Mouse (Mus musculus) liver, embryonic 14.5 days (tissue): Measurements from ENCODE around the gene Mrap2. TPM values are rescaled to one million over a fixed set of nuclear protein-coding genes. Genes with fewer than 3 reads are reported as not detected.

Source experiments
- ATAC-seq: fragments of 200-750 bp; cut with Nextera tagmentation; 2 replicates; pipeline ENCODE4 v1.8.0; 2017; ENCODE audit warnings: moderate number of reproducible peaks, mild to moderate bottlenecking, moderate library complexity; ENCODE audit not compliant: insufficient read depth
- DNase-seq, 3 experiments: peaks; one replicate each; pipeline ENCODE4 v3.0.0-alpha.2; 2012 to 2013; ENCODE audit warnings: low read depth in 3 of 3, low spot score in 3 of 3
- H3K27ac ChIP-seq: fragments of 300-500 bp; sonication (generic); 2 replicates; pipeline ENCODE4 v1.5.1; 2014; ENCODE audit warnings: moderate library complexity, mild to moderate bottlenecking, control low read depth, inconsistent platforms
- H3K27me3 ChIP-seq: fragments of 300-500 bp; sonication (generic); 2 replicates; pipeline ENCODE4 v1.6.1; 2014; ENCODE audit warnings: mild to moderate bottlenecking, low read length, moderate library complexity; ENCODE audit not compliant: control insufficient read depth, insufficient read depth
- H3K36me3 ChIP-seq: fragments of 300-500 bp; sonication (generic); replicated peaks from 2 replicates; pipeline ENCODE4 v1.6.1; 2014; ENCODE audit warnings: low read depth; ENCODE audit not compliant: control insufficient read depth, insufficient read depth
- H3K4me1 ChIP-seq, 2 experiments: fragments of 200-500 bp in 1 of 2; fragments of 300-500 bp in 1 of 2; sonication (generic) in 1 of 2; replicated peaks; 2 replicates each; pipeline ENCODE4 v1.6.1; 2012 to 2014; ENCODE audit warnings: antibody characterized with exemption in 1 of 2, inconsistent platforms in 1 of 2, low read length in 1 of 2; ENCODE audit not compliant: control insufficient read depth in 2 of 2, insufficient read depth in 2 of 2
- H3K4me2 ChIP-seq: fragments of 300-500 bp; sonication (generic); 2 replicates; pipeline ENCODE4 v1.6.1; 2014; ENCODE audit warnings: low read depth, mild to moderate bottlenecking, control low read depth, moderate library complexity
- H3K4me3 ChIP-seq, 2 experiments: fragments of 200-500 bp in 1 of 2; fragments of 300-500 bp in 1 of 2; sonication (generic) in 1 of 2; 2 replicates each; pipeline ENCODE4 v1.5.1; 2012 to 2014; ENCODE audit warnings: low read depth in 2 of 2, low read length in 2 of 2, mild to moderate bottlenecking in 2 of 2, control low read depth in 1 of 2, inconsistent platforms in 1 of 2, moderate library complexity in 1 of 2; ENCODE audit not compliant: insufficient read depth in 1 of 2
- H3K9ac ChIP-seq: fragments of 300-500 bp; sonication (generic); replicated peaks from 2 replicates; pipeline ENCODE4 v1.6.1; 2014; ENCODE audit warnings: mild to moderate bottlenecking, control low read depth, moderate library complexity
- H3K9me3 ChIP-seq: fragments of 300-500 bp; sonication (generic); 2 replicates; pipeline ENCODE4 v1.6.1; 2016; ENCODE audit warnings: low read length, mixed read lengths; ENCODE audit not compliant: control insufficient read depth
- CTCF ChIP-seq: IDR thresholded peaks from 2 replicates; pipeline ENCODE4 v1.5.1; 2016; ENCODE audit warnings: antibody characterized with exemption, low read depth, control low read depth
- EP300 ChIP-seq: IDR thresholded peaks from 2 replicates; pipeline ENCODE4 v1.6.1; 2016; ENCODE audit warnings: antibody characterized with exemption, low read depth
- WGBS: fragments of 180-500 bp; shearing (Covaris S2); extraction: QIAGEN DNeasy Blood & Tissue Kit; methylation state at CpG from one replicate; pipeline ENCODE4 v1.1.7; 2014; ENCODE audit not compliant: insufficient replicate concordance; 5-methylcytosine and 5-hydroxymethylcytosine counted together
- polyA plus RNA-seq, 2 experiments: library from polyadenylated mRNA; depleted of rRNA in 1 of 2; stranded (reverse) in 1 of 2; unstranded in 1 of 2; fragments of >200 nt; fragmentation: Nextera tagmentation in 1 of 2; extraction: Ambion mirVana in 1 of 2; gene quantifications; 2 replicates each; pipeline versions ENCODE4 v1.2.1 to v1.2.3; 2012 to 2014

Mrap2 gene
- polyA plus RNA-seq (2012; rRNA removed) (not detected in 2 replicates), polyA plus RNA-seq (2014; fragmentation: Nextera tagmentation; extraction: Ambion mirVana) (not detected in 2 replicates)

DNA sequence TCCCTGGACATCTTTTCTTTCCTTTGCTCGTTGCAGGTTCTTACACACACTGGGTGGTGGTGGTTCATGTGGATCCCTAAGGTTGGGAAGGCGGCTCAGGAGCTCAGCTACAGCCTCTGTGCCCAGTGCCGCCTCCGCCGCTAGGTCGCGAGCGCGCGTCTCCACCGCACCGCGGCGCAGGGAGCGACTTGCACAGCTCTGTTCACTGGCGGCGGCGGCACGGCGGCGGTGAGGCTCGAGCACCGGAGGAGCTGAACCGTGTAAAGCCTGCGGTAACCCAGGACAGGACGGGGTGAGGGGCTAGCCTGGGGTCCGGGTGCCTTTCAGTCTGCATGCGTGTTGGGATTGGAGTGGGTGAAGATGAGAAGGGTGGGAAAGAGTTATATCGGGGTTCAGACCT is at the start of gene Mrap2:
Gene Mrap2 (plus strand): TSS at position 201 of the 400 bp plus-strand sequence.
- H3K4me2 ChIP-seq: no peak within 1 kb of the TSS
- H3K4me1 ChIP-seq: no peaks in the 10 kb centered on the region
- DNase-seq (no peak), ATAC-seq (no peak)
- H3K4me3 ChIP-seq: no peak within 1 kb of the TSS
- no peak within 1 kb of the TSS for H3K9ac ChIP-seq
- no peak for TF ChIP-seq EP300
- peak; percentile 28 for TF ChIP-seq CTCF
- no peaks in the 10 kb centered on the region for H3K9me3 ChIP-seq
- no peak within 1 kb of the TSS for H3K27ac ChIP-seq
- H3K27me3 ChIP-seq: peaks cover 20% of the 10 kb centered on the region
- H3K36me3 ChIP-seq: no peaks in the 10 kb centered on the region
- WGBS: 2% methylated on average over 29 of the region's 29 CpGs

DNA sequence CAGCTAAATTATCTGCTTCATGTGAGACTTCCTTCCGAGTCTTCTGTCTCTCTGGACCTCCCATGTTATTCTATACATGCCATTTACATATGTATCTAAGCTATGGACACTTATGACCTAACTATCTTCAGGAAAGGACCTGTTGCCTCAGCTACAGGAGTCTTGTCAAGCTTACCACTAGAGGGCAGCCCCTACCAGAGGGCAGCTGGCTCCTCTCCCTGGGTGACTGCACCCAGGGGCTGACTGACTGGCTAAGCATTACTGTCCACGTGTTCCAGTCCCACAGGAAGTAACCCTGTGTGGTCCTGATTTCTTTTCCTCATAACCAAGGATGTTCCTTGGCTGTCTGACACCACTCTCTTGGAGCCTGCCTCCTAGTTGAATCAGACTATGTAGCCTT is 46.1 kb upstream of the Mrap2 start:
- ATAC-seq (no peak), DNase-seq (no peak)
- H3K36me3 ChIP-seq: no peaks in the 10 kb centered on the region
- TF ChIP-seq CTCF (peak; percentile 42), EP300 (no peak)
- WGBS: 47% methylated on average over 2 of the region's 2 CpGs
- H3K27ac ChIP-seq: no peak overlapping the region
- H3K9me3 ChIP-seq: no peaks in the 10 kb centered on the region
- no peak overlapping the region for H3K4me3 ChIP-seq
- no peak overlapping the region for H3K4me2 ChIP-seq
- H3K9ac ChIP-seq: no peak overlapping the region
- H3K27me3 ChIP-seq: no peaks in the 10 kb centered on the region
- H3K4me1 ChIP-seq: no peaks in the 10 kb centered on the region

DNA sequence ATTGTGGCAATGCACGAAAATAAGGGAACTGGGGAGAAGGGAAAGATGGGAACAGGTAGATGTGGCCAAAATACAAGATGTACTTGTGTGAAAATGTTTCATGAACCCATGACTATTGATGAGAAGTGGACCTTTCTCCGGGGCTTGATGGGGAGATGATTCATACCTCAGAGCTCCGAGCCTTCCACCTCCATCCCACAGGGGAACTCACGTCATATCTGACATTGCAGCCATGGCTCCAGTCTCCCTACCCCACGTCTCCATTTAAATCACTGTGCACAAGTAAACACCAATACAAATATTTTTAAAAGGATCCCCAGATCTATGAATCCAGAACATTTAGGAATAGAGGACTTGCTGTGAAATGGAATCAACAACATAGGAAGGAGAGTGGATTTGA is 29.1 kb upstream of the Mrap2 start:
- WGBS: 58% methylated on average over 5 of the region's 5 CpGs
- Histone ChIP-seq H3K9ac (no peak overlapping the region), H3K4me3 (no peak overlapping the region), H3K27ac (no peak overlapping the region), H3K27me3 (no peaks in the 10 kb centered on the region), H3K4me2 (no peak overlapping the region), H3K4me1 (no peaks in the 10 kb centered on the region), H3K9me3 (no peaks in the 10 kb centered on the region), H3K36me3 (no peaks in the 10 kb centered on the region)
- DNase-seq (no peak), ATAC-seq (no peak)
- TF ChIP-seq EP300: no peak
- no peak for TF ChIP-seq CTCF

DNA sequence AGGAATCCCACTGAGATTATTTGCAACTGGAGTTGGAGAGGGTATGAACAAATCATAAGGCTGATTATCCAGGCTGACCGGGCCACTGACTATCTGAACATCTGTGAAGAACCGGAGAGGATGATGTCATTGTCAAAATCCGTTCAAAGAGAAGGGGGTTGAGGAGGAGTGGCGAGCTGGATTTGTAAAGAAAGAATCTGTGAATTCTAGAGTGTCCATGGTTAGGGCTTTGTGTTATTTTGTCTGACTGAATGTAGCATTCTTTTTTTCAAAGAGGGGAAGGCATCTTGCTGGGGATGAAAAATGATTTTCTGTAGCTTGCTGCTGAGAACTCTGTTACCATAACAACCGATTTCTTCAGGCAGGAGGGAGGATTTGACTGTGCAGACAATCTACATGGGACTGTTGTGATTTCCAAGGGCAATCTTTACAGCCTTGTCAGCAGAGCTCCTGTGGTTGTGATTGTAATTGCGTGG is 28.6 kb upstream of the Mrap2 start:
- WGBS: 54% methylated on average over 6 of the region's 6 CpGs
- no peaks in the 10 kb centered on the region for H3K27me3 ChIP-seq
- no peak overlapping the region for H3K4me3 ChIP-seq
- no peak overlapping the region for H3K4me2 ChIP-seq
- H3K9me3 ChIP-seq: no peaks in the 10 kb centered on the region
- no peaks in the 10 kb centered on the region for H3K36me3 ChIP-seq
- no peaks in the 10 kb centered on the region for H3K4me1 ChIP-seq
- ATAC-seq (no peak), DNase-seq (no peak)
- H3K27ac ChIP-seq: no peak overlapping the region
- TF ChIP-seq CTCF (no peak), EP300 (no peak)
- no peak overlapping the region for H3K9ac ChIP-seq

DNA sequence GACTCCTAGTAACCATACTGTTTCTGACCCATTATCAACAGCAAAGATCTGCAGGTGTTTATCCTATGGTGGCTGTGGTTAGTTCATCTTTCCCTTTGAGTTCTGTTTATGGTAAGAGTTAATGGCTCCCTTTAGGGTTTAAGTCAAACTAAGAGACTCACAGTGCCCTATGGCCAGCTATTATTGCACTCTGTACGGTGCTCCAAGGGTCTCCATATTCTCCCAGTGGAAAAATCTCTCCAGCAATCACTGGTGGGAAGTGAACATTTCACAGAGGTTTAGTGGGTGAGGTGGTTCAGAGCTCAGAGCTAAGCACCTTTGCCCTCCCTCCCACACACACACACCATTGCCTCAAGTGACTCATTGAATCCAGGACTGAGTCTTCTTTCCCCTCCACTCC is 28.1 kb upstream of the Mrap2 start:
- Histone ChIP-seq H3K4me3 (no peak overlapping the region), H3K36me3 (no peaks in the 10 kb centered on the region), H3K27ac (no peak overlapping the region), H3K9ac (no peak overlapping the region), H3K4me2 (no peak overlapping the region), H3K9me3 (no peaks in the 10 kb centered on the region), H3K27me3 (no peaks in the 10 kb centered on the region), H3K4me1 (no peaks in the 10 kb centered on the region)
- 68% methylated on average over 1 of the region's 1 CpGs for WGBS
- TF ChIP-seq EP300 (no peak), CTCF (no peak)
- no peak for ATAC-seq
- DNase-seq: no peak
